Mouse (Mus musculus): Measurements from ENCODE around the gene Frat2. TPM values are rescaled to one million over a fixed set of nuclear protein-coding genes. Genes with fewer than 3 reads are reported as not detected.

Frat2 gene
- polyA plus RNA-seq, 1 experiment: 14.6 TPM

DNA sequence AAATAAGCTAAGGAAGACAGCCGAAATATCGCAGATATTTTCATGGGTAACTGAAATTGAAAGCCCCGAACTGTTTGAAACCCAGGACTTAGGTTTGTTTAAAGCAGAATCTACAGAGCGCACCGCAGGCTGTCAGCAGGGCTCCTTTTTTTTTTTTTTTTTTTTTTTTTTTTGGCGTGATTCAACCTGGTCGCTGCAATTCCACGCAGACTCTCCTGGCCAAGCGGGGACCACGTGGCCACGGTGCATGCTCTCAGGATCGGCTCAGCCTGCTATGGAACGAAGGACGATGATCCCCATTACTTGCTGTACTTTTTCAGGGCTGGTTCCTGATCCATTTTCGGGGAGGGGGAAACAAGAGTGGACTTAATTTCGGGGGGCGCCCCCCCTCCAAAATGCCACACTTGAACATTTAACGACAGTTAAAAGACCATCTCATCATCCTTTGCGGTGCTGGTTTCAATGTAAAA lies 16.8 kb downstream of the Frat2 start:
- TF ChIP-seq POLR2A (IDR thresholded peaks at IDR 0.05; ENCODE audit: borderline replicate concordance, extremely low read depth, insufficient read depth, insufficient read length, poor library complexity, severe bottlenecking): no peak
- no peak for TF ChIP-seq CTCF (IDR thresholded peaks at IDR 0.05; ENCODE audit: borderline replicate concordance, extremely low read depth, insufficient read depth, insufficient read length)
- DNase-seq (ENCODE audit: low read depth): peak; percentile 72

- TF ChIP-seq CTCF (IDR thresholded peaks at IDR 0.05; ENCODE audit: borderline replicate concordance, extremely low read depth, insufficient read depth, insufficient read length) (no peak), POLR2A (IDR thresholded peaks at IDR 0.05; ENCODE audit: borderline replicate concordance, extremely low read depth, insufficient read depth, insufficient read length, poor library complexity, severe bottlenecking) (no peak)
These were observed 17.6 kb downstream of the Frat2 start for GRCm38 (mm10) chr19:41830106-41831031.

GRCm38 (mm10) chr19:41829381-41830105 lies 18.4 kb downstream of the Frat2 start, which contains the start of gene Frat1:
Frat1 (plus strand) TSS chr19:41829970.
- DNase-seq (ENCODE audit: low read depth): peak; percentile 99
- TF ChIP-seq CTCF (IDR thresholded peaks at IDR 0.05; ENCODE audit: borderline replicate concordance, extremely low read depth, insufficient read depth, insufficient read length) (no peak), POLR2A (IDR thresholded peaks at IDR 0.05; ENCODE audit: borderline replicate concordance, extremely low read depth, insufficient read depth, insufficient read length, poor library complexity, severe bottlenecking) (peak; percentile 70)

More at GRCm38 (mm10) chr19:41830106-41831031, 17.6 kb downstream of the Frat2 start:
- peak; percentile 72 for DNase-seq (ENCODE audit: low read depth)

DNA sequence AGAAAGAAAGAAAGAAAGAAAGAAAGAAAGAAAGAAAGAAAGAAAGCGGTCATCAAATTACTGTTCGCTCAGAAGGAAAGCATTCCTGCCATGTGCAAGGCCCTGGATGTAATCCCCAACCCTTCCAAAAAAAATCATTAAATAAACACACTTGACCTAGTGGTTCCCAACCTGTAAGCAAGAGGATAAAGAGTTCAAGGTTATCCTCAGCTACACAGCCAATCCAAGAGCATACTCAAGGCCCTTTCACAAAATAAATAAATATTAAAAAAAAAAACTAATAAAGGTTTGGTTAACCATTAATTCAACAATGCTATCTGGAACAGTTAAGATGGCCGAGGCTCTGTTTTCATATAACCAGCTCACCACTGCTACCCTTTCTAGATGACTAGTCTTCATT lies 19.0 kb downstream of the Frat2 start:
- TF ChIP-seq CTCF (IDR thresholded peaks at IDR 0.05; ENCODE audit: borderline replicate concordance, extremely low read depth, insufficient read depth, insufficient read length) (no peak), POLR2A (IDR thresholded peaks at IDR 0.05; ENCODE audit: borderline replicate concordance, extremely low read depth, insufficient read depth, insufficient read length, poor library complexity, severe bottlenecking) (no peak)
- no peak for DNase-seq (ENCODE audit: low read depth)

DNA sequence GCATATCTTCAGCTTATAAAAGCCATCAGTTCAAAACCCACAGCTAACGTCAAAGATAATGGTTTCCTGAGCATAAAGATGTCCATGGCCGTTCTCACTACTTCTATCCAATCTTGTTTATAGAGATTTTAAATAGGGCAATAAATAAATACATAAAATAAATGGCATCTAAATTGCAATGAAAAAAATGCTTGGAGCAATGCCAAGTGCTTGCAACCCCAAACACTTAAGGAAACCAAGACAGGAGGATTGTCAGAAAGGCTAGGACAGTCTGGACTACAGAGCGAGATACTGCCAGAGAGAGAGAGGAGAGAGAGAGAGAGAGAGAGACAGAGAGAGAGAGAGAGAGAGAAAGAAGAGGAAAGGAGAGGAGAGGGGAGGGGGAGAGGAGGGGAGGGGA lies 21.4 kb downstream of the Frat2 start:
- no peak for DNase-seq (ENCODE audit: low read depth)

GRCm38 (mm10) chr19:41824950-41825349 lies 23.0 kb downstream of the Frat2 start:
- no peak for DNase-seq (ENCODE audit: low read depth)
- TF ChIP-seq POLR2A (IDR thresholded peaks at IDR 0.05; ENCODE audit: borderline replicate concordance, extremely low read depth, insufficient read depth, insufficient read length, poor library complexity, severe bottlenecking) (no peak), CTCF (IDR thresholded peaks at IDR 0.05; ENCODE audit: borderline replicate concordance, extremely low read depth, insufficient read depth, insufficient read length) (no peak)

More for the DNA sequence above, 21.4 kb downstream of the Frat2 start:
- TF ChIP-seq POLR2A (IDR thresholded peaks at IDR 0.05; ENCODE audit: borderline replicate concordance, extremely low read depth, insufficient read depth, insufficient read length, poor library complexity, severe bottlenecking) (no peak), CTCF (IDR thresholded peaks at IDR 0.05; ENCODE audit: borderline replicate concordance, extremely low read depth, insufficient read depth, insufficient read length) (no peak)

GRCm38 (mm10) chr19:41822589-41822988 lies 25.3 kb downstream of the Frat2 start:
- TF ChIP-seq CTCF (IDR thresholded peaks at IDR 0.05; ENCODE audit: borderline replicate concordance, extremely low read depth, insufficient read depth, insufficient read length): no peak
- TF ChIP-seq POLR2A (IDR thresholded peaks at IDR 0.05; ENCODE audit: borderline replicate concordance, extremely low read depth, insufficient read depth, insufficient read length, poor library complexity, severe bottlenecking): no peak
- DNase-seq (ENCODE audit: low read depth): no peak

DNA sequence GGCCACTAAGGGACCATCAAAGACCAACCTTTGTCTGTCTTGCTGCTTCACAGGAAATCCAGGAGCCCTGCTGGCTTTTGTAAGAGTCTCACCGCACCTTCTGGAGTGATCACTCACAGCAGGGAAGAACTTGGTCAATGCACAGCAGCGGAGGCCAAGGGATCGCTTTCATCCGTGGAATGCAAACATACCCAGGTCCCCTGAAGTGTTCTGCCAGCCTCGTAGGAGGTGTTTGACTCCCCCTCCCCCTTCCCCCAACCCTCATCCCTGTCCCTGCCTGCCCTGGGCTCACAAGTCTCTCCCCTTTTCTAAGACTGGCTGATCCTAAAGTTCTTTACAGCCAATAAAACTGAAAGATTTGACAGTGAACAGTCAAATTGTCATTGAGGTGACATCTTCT lies 26.5 kb downstream of the Frat2 start:
- TF ChIP-seq POLR2A (IDR thresholded peaks at IDR 0.05; ENCODE audit: borderline replicate concordance, extremely low read depth, insufficient read depth, insufficient read length, poor library complexity, severe bottlenecking) (no peak), CTCF (IDR thresholded peaks at IDR 0.05; ENCODE audit: borderline replicate concordance, extremely low read depth, insufficient read depth, insufficient read length) (no peak)

DNA sequence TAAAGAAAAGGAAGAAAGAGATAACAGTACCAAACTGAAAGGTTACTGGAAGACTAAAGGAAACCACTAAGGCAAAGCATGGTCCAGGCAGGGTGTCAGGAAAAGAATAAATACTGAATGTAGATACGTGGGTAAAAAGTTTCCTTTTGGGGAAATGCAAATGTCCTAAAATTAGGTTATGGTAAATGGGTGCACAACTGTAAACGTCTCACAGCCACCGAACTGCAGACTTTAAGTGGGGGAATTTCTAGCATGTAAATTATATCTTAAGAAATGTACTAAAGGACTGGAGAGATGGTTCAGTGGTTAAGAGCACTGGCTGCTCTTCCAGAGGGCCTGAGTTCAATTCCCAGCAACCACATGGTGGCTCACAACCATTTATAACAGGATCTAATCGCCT lies 29.2 kb downstream of the Frat2 start:
- no peak for DNase-seq (ENCODE audit: low read depth)
- no peak for TF ChIP-seq POLR2A (IDR thresholded peaks at IDR 0.05; ENCODE audit: borderline replicate concordance, extremely low read depth, insufficient read depth, insufficient read length, poor library complexity, severe bottlenecking)
- TF ChIP-seq CTCF (IDR thresholded peaks at IDR 0.05; ENCODE audit: borderline replicate concordance, extremely low read depth, insufficient read depth, insufficient read length): no peak

More for the DNA sequence above, 26.5 kb downstream of the Frat2 start:
- no peak for DNase-seq (ENCODE audit: low read depth)

DNA sequence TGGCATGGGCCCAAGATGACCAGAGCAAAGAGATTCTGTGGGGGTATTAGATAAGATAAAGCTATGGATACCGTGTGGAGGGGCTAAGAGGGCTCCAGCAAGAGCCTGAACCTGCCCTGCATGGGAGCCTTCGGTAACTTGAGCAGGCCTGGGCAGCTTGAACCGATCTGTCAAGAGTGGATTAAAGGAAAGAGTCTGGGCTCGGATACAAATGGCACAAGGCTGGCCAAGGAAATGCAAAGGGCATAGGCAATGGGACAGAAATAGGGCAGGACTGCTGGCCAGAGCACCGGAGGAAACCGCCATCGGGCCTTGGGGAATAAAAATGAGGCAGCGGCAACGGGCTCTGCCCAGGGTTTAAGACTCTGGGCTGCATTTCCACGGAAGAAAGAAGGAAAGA lies 30.6 kb downstream of the Frat2 start:
- no peak for DNase-seq (ENCODE audit: low read depth)

DNA sequence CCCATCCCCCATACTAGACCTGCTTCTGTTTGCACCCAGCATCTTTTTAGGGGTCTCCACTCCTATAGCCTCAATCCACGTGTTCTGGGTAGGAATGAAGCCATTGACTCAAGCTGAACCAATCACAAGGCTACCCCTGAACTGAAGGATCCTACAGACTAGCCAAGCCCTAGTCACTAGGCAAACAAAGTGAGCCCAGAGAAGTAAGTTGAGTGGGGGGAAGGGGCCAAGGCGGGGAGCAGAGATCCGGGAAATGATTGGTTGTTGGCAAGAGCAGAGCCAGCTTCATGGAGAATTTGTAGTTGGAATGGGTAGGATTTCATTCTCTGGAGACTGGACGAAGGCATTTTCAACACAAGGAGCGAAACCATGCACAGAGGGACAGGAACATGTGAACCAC lies 31.0 kb downstream of the Frat2 start:
- TF ChIP-seq POLR2A (IDR thresholded peaks at IDR 0.05; ENCODE audit: borderline replicate concordance, extremely low read depth, insufficient read depth, insufficient read length, poor library complexity, severe bottlenecking) (no peak), CTCF (IDR thresholded peaks at IDR 0.05; ENCODE audit: borderline replicate concordance, extremely low read depth, insufficient read depth, insufficient read length) (no peak)
- DNase-seq (ENCODE audit: low read depth): no peak

More for the DNA sequence above, 30.6 kb downstream of the Frat2 start:
- TF ChIP-seq CTCF (IDR thresholded peaks at IDR 0.05; ENCODE audit: borderline replicate concordance, extremely low read depth, insufficient read depth, insufficient read length) (no peak), POLR2A (IDR thresholded peaks at IDR 0.05; ENCODE audit: borderline replicate concordance, extremely low read depth, insufficient read depth, insufficient read length, poor library complexity, severe bottlenecking) (no peak)
